12 mouse cellular contexts compared by ENCODE assay signal in genomic region chr2:181931918-181932605, GRCm38 (mm10). TPM values are rescaled to one million over a fixed set of nuclear protein-coding genes. Genes with fewer than 3 reads are reported as not detected.
A peak's percentile ranks its signal among the peaks of the same experiment; 100 is the strongest.
DNase-seq lines count a peak whose midpoint lies in the region; ATAC-seq and TF ChIP-seq lines count a peak whose summit lies in the region.
"Had no signal": no experiment of that assay in that cellular context is flagged by ENCODE, and none has a peak within 500 bp of the region (broad histone marks: within the 10 kb centered on the region; RNA-seq: fewer than 3 reads in every experiment).

No protein-coding gene starts in this region.

- no peak overlapping the region for H3K4me2 ChIP-seq in hindbrain, embryonic 11.5 days (replicated peaks; ENCODE audit: low read depth, low read length)
- H3K4me2 ChIP-seq in hindbrain, embryonic 12.5 days (replicated peaks): no peak overlapping the region
- H3K4me2 ChIP-seq in liver, embryonic 12.5 days: no peak overlapping the region
- H3K4me2 ChIP-seq: forebrain, embryonic 12.5 days; hindbrain, embryonic 15.5 days had no signal

- TF ChIP-seq CTCF in C2C12 (IDR thresholded peaks at IDR 0.05; ENCODE audit: control insufficient read depth, insufficient read depth, insufficient read length): no peak

- no peaks in the 10 kb centered on the region for H3K9me3 ChIP-seq in hindbrain, embryonic 11.5 days (ENCODE audit: control insufficient read depth, low read length)
- H3K9me3 ChIP-seq in hindbrain, embryonic 12.5 days (replicated peaks): no peaks in the 10 kb centered on the region
- H3K9me3 ChIP-seq in liver, embryonic 12.5 days (replicated peaks): no peaks in the 10 kb centered on the region
- H3K9me3 ChIP-seq: forebrain, embryonic 12.5 days; hindbrain, embryonic 15.5 days had no signal

- H3ac ChIP-seq in C2C12 (ENCODE audit: control insufficient read depth, insufficient read length, low read depth): no peak overlapping the region

- H3K4me1 ChIP-seq in hindbrain, embryonic 11.5 days (replicated peaks; ENCODE audit: control insufficient read depth, insufficient read depth, low read length): no peaks in the 10 kb centered on the region
- H3K4me1 ChIP-seq in hindbrain, embryonic 12.5 days: no peaks in the 10 kb centered on the region
- no peaks in the 10 kb centered on the region for H3K4me1 ChIP-seq in liver, embryonic 12.5 days
- H3K4me1 ChIP-seq: forebrain, embryonic 12.5 days; hindbrain, embryonic 15.5 days had no signal

- no peaks in the 10 kb centered on the region for H3K79me2 ChIP-seq in C2C12 (ENCODE audit: control insufficient read depth, insufficient read depth)

- WGBS in hindbrain, embryonic 11.5 days: 84% methylated on average over 2 of the region's 2 CpGs
- 83% methylated on average over 2 of the region's 2 CpGs for WGBS in hindbrain, embryonic 12.5 days
- 70% methylated on average over 2 of the region's 2 CpGs for WGBS in liver, embryonic 12.5 days (ENCODE audit: insufficient replicate concordance)

- ATAC-seq in hindbrain, embryonic 11.5 days (ENCODE audit: low FRiP score): no peak
- no peak for ATAC-seq in hindbrain, embryonic 12.5 days (ENCODE audit: low FRiP score)
- 0 out of 2 replicates have a peak, but pooled peaks have one; percentile 36 for ATAC-seq in liver, embryonic 12.5 days

- no peaks in the 10 kb centered on the region for H3K36me3 ChIP-seq in hindbrain, embryonic 11.5 days (ENCODE audit: control insufficient read depth, insufficient read depth, low read length)
- no peaks in the 10 kb centered on the region for H3K36me3 ChIP-seq in hindbrain, embryonic 12.5 days
- no peaks in the 10 kb centered on the region for H3K36me3 ChIP-seq in C2C12 (ENCODE audit: control insufficient read depth, insufficient read depth)
- no peaks in the 10 kb centered on the region for H3K36me3 ChIP-seq in liver, embryonic 12.5 days
- H3K36me3 ChIP-seq: forebrain, embryonic 12.5 days; hindbrain, embryonic 15.5 days had no signal

- peak; percentile 39 for DNase-seq in hindbrain, embryonic 11.5 days (ENCODE audit: low spot score)
- peak; percentile 100 for DNase-seq in WW6 (ENCODE audit: low read depth, low spot score)
- DNase-seq in thymus, postnatal 36 days: no peak
- DNase-seq in cerebellum, adult 11-12 months: no peak
- DNase-seq in layer of hippocampus, postnatal 36 days: no peak

- H3K4me3 ChIP-seq in hindbrain, embryonic 11.5 days (ENCODE audit: low read depth, low read length): no peak overlapping the region
- H3K4me3 ChIP-seq in hindbrain, embryonic 12.5 days: no peak overlapping the region
- no peak overlapping the region for H3K4me3 ChIP-seq in C2C12 (ENCODE audit: insufficient read depth, poor library complexity, severe bottlenecking)
- H3K4me3 ChIP-seq in liver, embryonic 12.5 days: no peak overlapping the region
- H3K4me3 ChIP-seq: forebrain, embryonic 12.5 days; hindbrain, embryonic 15.5 days had no signal

- no peaks in the 10 kb centered on the region for H3K79me3 ChIP-seq in C2C12 (ENCODE audit: low read depth)

- H3K9ac ChIP-seq in hindbrain, embryonic 11.5 days (ENCODE audit: low read depth, low read length): no peak overlapping the region
- H3K9ac ChIP-seq in hindbrain, embryonic 12.5 days: no peak overlapping the region
- no peak overlapping the region for H3K9ac ChIP-seq in liver, embryonic 12.5 days
- H3K9ac ChIP-seq: forebrain, embryonic 12.5 days; hindbrain, embryonic 15.5 days had no signal

- H3K27me3 ChIP-seq in hindbrain, embryonic 11.5 days (ENCODE audit: control insufficient read depth, insufficient read depth, low read length): no peaks in the 10 kb centered on the region
- no peaks in the 10 kb centered on the region for H3K27me3 ChIP-seq in hindbrain, embryonic 12.5 days
- H3K27me3 ChIP-seq in C2C12 (ENCODE audit: control insufficient read depth, insufficient read depth, insufficient read length): no peaks in the 10 kb centered on the region
- no peaks in the 10 kb centered on the region for H3K27me3 ChIP-seq in liver, embryonic 12.5 days (replicated peaks)
- H3K27me3 ChIP-seq: forebrain, embryonic 12.5 days; hindbrain, embryonic 15.5 days had no signal

- no peak overlapping the region for H3K27ac ChIP-seq in hindbrain, embryonic 11.5 days (ENCODE audit: low read depth, low read length)
- H3K27ac ChIP-seq in hindbrain, embryonic 12.5 days: no peak overlapping the region
- H3K27ac ChIP-seq in liver, embryonic 12.5 days: no peak overlapping the region
- H3K27ac ChIP-seq: forebrain, embryonic 12.5 days; hindbrain, embryonic 15.5 days had no signal

TF ChIP-seq in C2C12, 6 proteins besides CTCF, POLR2A, EP300 and RAD21:
- TF ChIP-seq MAX (IDR thresholded peaks at IDR 0.05) (no peak), CEBPB (IDR thresholded peaks at IDR 0.05; ENCODE audit: low read depth) (peak; percentile 3), USF1 (IDR thresholded peaks at IDR 0.05; ENCODE audit: low read depth) (peak; percentile 50)

RNA-seq across cellular contexts. Expression of gene Gm14496, which starts 58.9 kb away (rescaled TPM):
- polyA plus RNA-seq in hindbrain, embryonic 11.5 days (2014; fragmentation: Nextera tagmentation; extraction: Ambion mirVana): not detected in 2 replicates
- polyA plus RNA-seq in hindbrain, embryonic 12.5 days (2016; fragmentation: Nextera tagmentation; extraction: Ambion mirVana): not detected in 2 replicates
- not detected for polyA plus RNA-seq in C2C12 (2012; fragmentation: generic; extraction: Trizol)
- polyA plus RNA-seq in liver, embryonic 12.5 days (2016; fragmentation: Nextera tagmentation; extraction: Ambion mirVana): not detected in 2 replicates
- not detected for total RNA-seq in layer of hippocampus, postnatal 36 days (2021)
- total RNA-seq: adrenal gland, postnatal 36 days had no signal
- polyA plus RNA-seq: forebrain, embryonic 12.5 days; hindbrain, embryonic 15.5 days; lung, embryonic 16.5 days had no signal

Comparison
In these comparisons a context has a peak if more than half of its experiments do, and no peak if none do; other contexts are left out.
1. DNase-seq: peak in hindbrain, embryonic 11.5 days (single experiment) and WW6 (single experiment); none in thymus, postnatal 36 days (0 of 2), cerebellum, adult 11-12 months (single experiment) and layer of hippocampus, postnatal 36 days (0 of 2).